Mouse (Mus musculus) cortical plate, adult 2 months (tissue): ENCODE results near the gene St3gal3.

ENCODE experiments used
- CTCF ChIP-seq: fragments of 200-500 bp; IDR thresholded peaks from 2 replicates; pipeline ENCODE4 v1.5.1; 2011; ENCODE audit warnings: mild to moderate bottlenecking, control low read depth, low read length; ENCODE audit not compliant: insufficient read depth; ENCODE audit errors: extremely low read depth
- POLR2A ChIP-seq: fragments of 200-500 bp; IDR thresholded peaks from 2 replicates; pipeline ENCODE4 v1.6.1; 2011; ENCODE audit warnings: mild to moderate bottlenecking, low read length, control low read depth; ENCODE audit not compliant: insufficient read depth; ENCODE audit errors: extremely low read depth

GRCm38 (mm10) chr4:118028994-118029393 is 105.7 kb downstream of the St3gal3 start:
- no peak for TF ChIP-seq CTCF
- no peak for TF ChIP-seq POLR2A
